In the genomic region with DNA sequence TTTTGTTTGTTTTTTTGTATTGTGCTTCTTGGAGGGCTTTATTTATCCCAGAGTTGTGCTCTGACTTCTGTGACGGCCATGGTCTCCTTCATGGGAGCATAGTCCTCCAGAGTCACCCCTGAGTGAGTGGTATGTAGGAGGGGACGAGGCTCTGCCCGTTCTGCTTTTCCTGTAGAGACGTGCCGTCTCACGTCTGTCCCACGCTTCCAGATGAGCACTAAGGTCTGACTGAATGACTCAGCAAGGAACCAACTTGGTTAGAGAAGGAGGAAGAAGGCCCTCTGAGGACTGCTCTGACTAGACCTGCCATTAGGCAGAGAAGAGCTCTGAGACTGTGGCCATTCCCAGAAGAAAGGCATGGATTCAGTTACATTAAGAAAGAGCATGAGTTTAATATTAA, we compare ENCODE assay signal across 13 mouse cellular contexts.
A peak's percentile ranks its signal among the peaks of the same experiment; 100 is the strongest.
DNase-seq lines count a peak whose midpoint lies in the region; ATAC-seq and TF ChIP-seq lines count a peak whose summit lies in the region.
"Had no signal": no experiment of that assay in that cellular context is flagged by ENCODE, and none has a peak within 500 bp of the region (broad histone marks: within the 10 kb centered on the region; RNA-seq: fewer than 3 reads in every experiment).

No protein-coding gene starts in this region.

- no peak overlapping the region for H3K4me2 ChIP-seq in forebrain, embryonic 13.5 days
- no peak overlapping the region for H3K4me2 ChIP-seq in forebrain, embryonic 11.5 days (ENCODE audit: low read depth, low read length, severe bottlenecking)
- H3K4me2 ChIP-seq in midbrain, embryonic 12.5 days (replicated peaks) = no peak overlapping the region
- H3K4me2 ChIP-seq in midbrain, embryonic 14.5 days (ENCODE audit: low read length) = no peak overlapping the region
- no peak overlapping the region for H3K4me2 ChIP-seq in intestine, postnatal 0 days (replicated peaks; ENCODE audit: low read depth)
- H3K4me2 ChIP-seq: midbrain, embryonic 11.5 days had no signal

- H3K27ac ChIP-seq in forebrain, embryonic 13.5 days = peak overlapping the region; percentile 60
- no peak overlapping the region for H3K27ac ChIP-seq in forebrain, embryonic 11.5 days (ENCODE audit: low read depth, low read length)
- 0 out of 2 replicates have a peak overlapping the region, but pooled peaks have one; percentile 15 for H3K27ac ChIP-seq in midbrain, embryonic 12.5 days (replicated peaks)
- no peak overlapping the region for H3K27ac ChIP-seq in midbrain, embryonic 14.5 days (replicated peaks; ENCODE audit: low read depth, low read length)
- H3K27ac ChIP-seq in intestine, postnatal 0 days (ENCODE audit: low read depth, low read length) = no peak overlapping the region

- no peak overlapping the region for H3K4me3 ChIP-seq in forebrain, embryonic 13.5 days
- H3K4me3 ChIP-seq in forebrain, embryonic 11.5 days (ENCODE audit: low read depth, low read length) = no peak overlapping the region
- no peak overlapping the region for H3K4me3 ChIP-seq in midbrain, embryonic 12.5 days
- H3K4me3 ChIP-seq in midbrain, embryonic 14.5 days (replicated peaks; ENCODE audit: low read depth, low read length) = no peak overlapping the region
- no peak overlapping the region for H3K4me3 ChIP-seq in intestine, postnatal 0 days (ENCODE audit: low read depth, low read length)

- no peaks in the 10 kb centered on the region for H3K27me3 ChIP-seq in forebrain, embryonic 13.5 days
- H3K27me3 ChIP-seq in forebrain, embryonic 11.5 days (ENCODE audit: control insufficient read depth, insufficient read depth, low read length) = no peaks in the 10 kb centered on the region
- H3K27me3 ChIP-seq in midbrain, embryonic 12.5 days = no peaks in the 10 kb centered on the region
- no peaks in the 10 kb centered on the region for H3K27me3 ChIP-seq in midbrain, embryonic 14.5 days (ENCODE audit: control insufficient read depth, insufficient read depth, low read length)
- no peaks in the 10 kb centered on the region for H3K27me3 ChIP-seq in intestine, postnatal 0 days (replicated peaks; ENCODE audit: control insufficient read depth, insufficient read depth, low read length)

- peaks cover 12% of the 10 kb centered on the region for H3K36me3 ChIP-seq in forebrain, embryonic 13.5 days (ENCODE audit: poor library complexity, severe bottlenecking)
- H3K36me3 ChIP-seq in forebrain, embryonic 11.5 days (ENCODE audit: control insufficient read depth, insufficient read depth, low read length) = no peaks in the 10 kb centered on the region; the same call in 1 of the 2 replicates
- peaks cover 22% of the 10 kb centered on the region; the same call in 1 of the 2 replicates for H3K36me3 ChIP-seq in midbrain, embryonic 12.5 days
- peaks cover 6% of the 10 kb centered on the region for H3K36me3 ChIP-seq in midbrain, embryonic 14.5 days (ENCODE audit: control insufficient read depth, insufficient read depth, low read length)
- 0 out of 2 replicates have a peak, but pooled peaks cover 2% of the 10 kb centered on the region for H3K36me3 ChIP-seq in intestine, postnatal 0 days (ENCODE audit: control insufficient read depth, insufficient read depth)

- H3K9me3 ChIP-seq in forebrain, embryonic 13.5 days (replicated peaks) = no peaks in the 10 kb centered on the region
- H3K9me3 ChIP-seq in forebrain, embryonic 11.5 days (ENCODE audit: control insufficient read depth, low read length) = no peaks in the 10 kb centered on the region
- no peaks in the 10 kb centered on the region for H3K9me3 ChIP-seq in midbrain, embryonic 12.5 days
- H3K9me3 ChIP-seq in midbrain, embryonic 14.5 days (ENCODE audit: control insufficient read depth, low read length) = no peaks in the 10 kb centered on the region
- no peaks in the 10 kb centered on the region for H3K9me3 ChIP-seq in intestine, postnatal 0 days (ENCODE audit: control insufficient read depth)

- no peak for DNase-seq in forebrain, embryonic 11.5 days (ENCODE audit: low spot score)
- no peak for DNase-seq in midbrain, embryonic 14.5 days
- DNase-seq in urinary bladder, postnatal 25 days (ENCODE audit: low spot score) = no peak
- DNase-seq: B cell, adult 2 months; heart, postnatal 4 days; kidney, postnatal 25 days; thymus, postnatal 36 days had no signal

- WGBS in forebrain, embryonic 13.5 days = 85% methylated on average over 7 of the region's 7 CpGs
- WGBS in forebrain, embryonic 11.5 days = 76% methylated on average over 7 of the region's 7 CpGs
- 80% methylated on average over 7 of the region's 7 CpGs for WGBS in midbrain, embryonic 12.5 days
- 85% methylated on average over 7 of the region's 7 CpGs for WGBS in midbrain, embryonic 14.5 days
- 62% methylated on average over 7 of the region's 7 CpGs for WGBS in intestine, postnatal 0 days

- TF ChIP-seq CTCF in intestine, postnatal 0 days (IDR thresholded peaks at IDR 0.05; ENCODE audit: low read depth) = no peak

- no peak overlapping the region for H3K9ac ChIP-seq in forebrain, embryonic 13.5 days
- no peak overlapping the region for H3K9ac ChIP-seq in forebrain, embryonic 11.5 days (ENCODE audit: low read length)
- no peak overlapping the region for H3K9ac ChIP-seq in midbrain, embryonic 12.5 days (replicated peaks)
- H3K9ac ChIP-seq in midbrain, embryonic 14.5 days (replicated peaks; ENCODE audit: low read length) = no peak overlapping the region
- no peak overlapping the region for H3K9ac ChIP-seq in intestine, postnatal 0 days (ENCODE audit: low read depth, low read length)

- ATAC-seq in forebrain, embryonic 13.5 days = no peak
- ATAC-seq in forebrain, embryonic 11.5 days (replicated peaks; ENCODE audit: low FRiP score) = no peak
- ATAC-seq in midbrain, embryonic 12.5 days (ENCODE audit: low FRiP score, low read depth) = no peak
- ATAC-seq in midbrain, embryonic 14.5 days (ENCODE audit: low FRiP score, low TSS enrichment) = no peak
- peak; percentile 92 for ATAC-seq in granulocyte monocyte progenitor cell, adult 5-6 weeks (replicated peaks; ENCODE audit: poor library complexity, severe bottlenecking)
- ATAC-seq in neutrophil, adult 5-6 weeks (ENCODE audit: extremely low read depth, insufficient number of reproducible peaks, low FRiP score, poor library complexity, severe bottlenecking) = peak; percentile 68
- ATAC-seq in intestine, postnatal 0 days = no peak

- peaks cover 61% of the 10 kb centered on the region for H3K4me1 ChIP-seq in forebrain, embryonic 13.5 days
- H3K4me1 ChIP-seq in forebrain, embryonic 11.5 days (replicated peaks; ENCODE audit: control insufficient read depth, insufficient read depth, low read length) = peaks cover 5% of the 10 kb centered on the region; the same call in 1 of the 2 replicates
- H3K4me1 ChIP-seq in midbrain, embryonic 12.5 days = peaks cover 28% of the 10 kb centered on the region
- H3K4me1 ChIP-seq in midbrain, embryonic 14.5 days (ENCODE audit: control insufficient read depth, insufficient read depth, low read length) = peaks cover 16% of the 10 kb centered on the region
- H3K4me1 ChIP-seq in intestine, postnatal 0 days (replicated peaks; ENCODE audit: control insufficient read depth, insufficient read depth, low read length) = 0 out of 2 replicates have a peak, but pooled peaks cover 5% of the 10 kb centered on the region

Comparison
In these comparisons a context has a peak if more than half of its experiments do, and no peak if none do; other contexts are left out.
1. H3K27ac ChIP-seq: peak in forebrain, embryonic 13.5 days (single experiment) and midbrain, embryonic 12.5 days (single experiment); none in forebrain, embryonic 11.5 days (single experiment), midbrain, embryonic 14.5 days (single experiment) and intestine, postnatal 0 days (single experiment).
2. ATAC-seq: peak in granulocyte monocyte progenitor cell, adult 5-6 weeks (single experiment) and neutrophil, adult 5-6 weeks (single experiment); none in forebrain, embryonic 13.5 days (single experiment), forebrain, embryonic 11.5 days (single experiment), midbrain, embryonic 12.5 days (single experiment), midbrain, embryonic 14.5 days (single experiment) and intestine, postnatal 0 days (single experiment).